Mouse (Mus musculus) small intestine, adult 2 months (tissue): ENCODE measurements around the gene Rab11b.

Source experiments
- CTCF ChIP-seq: fragments of 200-500 bp; IDR thresholded peaks from 2 replicates; pipeline ENCODE4 v1.5.1; 2012; ENCODE audit warnings: low read depth, mild to moderate bottlenecking, control low read depth, inconsistent platforms, low read length, moderate library complexity, mixed read lengths; ENCODE audit not compliant: insufficient replicate concordance, insufficient read length; ENCODE audit errors: extremely low read depth
- POLR2A ChIP-seq: fragments of 200-500 bp; IDR thresholded peaks from 2 replicates; pipeline ENCODE4 v1.6.1; 2012; ENCODE audit warnings: low read depth, mild to moderate bottlenecking, control low read depth, inconsistent platforms, low read length, moderate library complexity

DNA sequence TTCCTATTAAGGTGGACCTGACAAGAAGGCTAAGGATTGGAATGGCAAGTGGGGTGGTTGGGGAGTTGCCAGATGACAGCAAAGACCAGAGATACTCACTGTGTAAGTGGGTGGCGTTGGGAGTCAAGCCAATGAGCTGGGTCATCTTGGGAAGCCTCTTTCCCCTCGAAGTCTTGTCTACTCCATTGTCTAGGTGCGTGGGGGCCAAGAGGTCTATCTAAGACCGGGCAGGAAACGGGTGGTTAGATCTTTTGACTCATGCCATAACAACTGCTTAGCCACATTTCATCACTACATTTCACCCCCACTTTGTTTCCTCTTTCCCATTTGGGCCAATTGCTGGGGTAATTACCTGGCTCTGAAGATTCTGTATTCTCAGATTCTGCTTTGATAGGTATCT, 20.1 kb upstream of the Rab11b start:
- TF ChIP-seq POLR2A (no peak), CTCF (no peak)
